Mouse (Mus musculus) ES-CJ7 (cell line): ENCODE data around the gene Phldb2.

Experiments
- DNase-seq: peaks from one replicate; pipeline ENCODE4 v3.0.0; 2011; ENCODE audit warnings: low read depth, low spot score

Phldb2 gene

DNA sequence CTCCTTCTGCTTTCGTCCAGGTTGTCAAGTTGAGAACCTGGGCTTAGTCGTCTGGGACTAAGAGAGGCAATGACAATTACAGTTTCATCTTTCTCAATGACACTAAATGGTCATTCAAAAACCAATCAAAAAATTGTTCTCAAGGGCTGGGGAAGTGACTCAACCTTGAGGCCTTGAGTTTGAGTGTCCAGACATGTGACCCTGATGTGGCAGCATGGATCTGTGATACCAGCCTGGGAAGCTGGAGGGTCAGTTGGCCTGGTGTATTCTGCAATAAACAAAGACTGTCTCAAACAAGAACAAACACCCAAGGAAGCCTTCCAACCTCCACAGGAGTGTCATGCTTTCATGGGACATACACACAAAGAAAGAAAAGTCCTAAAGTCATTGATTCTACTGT is 160.6 kb downstream of the Phldb2 start:
- no peak for DNase-seq

GRCm38 (mm10) chr16:45791286-45791685 is 162.1 kb downstream of the Phldb2 start:
- DNase-seq = peak; percentile 3

DNA sequence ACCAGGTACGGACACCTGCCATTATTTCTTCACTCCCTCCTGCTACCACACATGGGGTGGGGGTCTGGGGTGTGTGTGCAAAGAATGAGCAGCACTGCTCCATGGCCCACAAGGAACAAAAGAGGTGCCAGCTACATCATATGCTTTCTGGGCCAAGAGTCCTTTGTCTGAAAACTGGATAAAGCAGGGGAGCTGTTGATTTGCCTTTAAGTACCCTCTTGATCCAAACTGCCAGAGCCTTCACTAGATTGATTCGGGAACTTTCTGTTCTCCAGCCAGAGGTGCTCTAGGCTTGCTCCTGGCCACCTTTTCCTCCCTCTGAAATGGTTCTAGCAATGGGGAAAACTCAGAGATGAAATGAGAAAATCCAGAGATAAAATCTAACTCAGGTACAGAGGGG is 164.1 kb downstream of the Phldb2 start:
- no peak for DNase-seq

DNA sequence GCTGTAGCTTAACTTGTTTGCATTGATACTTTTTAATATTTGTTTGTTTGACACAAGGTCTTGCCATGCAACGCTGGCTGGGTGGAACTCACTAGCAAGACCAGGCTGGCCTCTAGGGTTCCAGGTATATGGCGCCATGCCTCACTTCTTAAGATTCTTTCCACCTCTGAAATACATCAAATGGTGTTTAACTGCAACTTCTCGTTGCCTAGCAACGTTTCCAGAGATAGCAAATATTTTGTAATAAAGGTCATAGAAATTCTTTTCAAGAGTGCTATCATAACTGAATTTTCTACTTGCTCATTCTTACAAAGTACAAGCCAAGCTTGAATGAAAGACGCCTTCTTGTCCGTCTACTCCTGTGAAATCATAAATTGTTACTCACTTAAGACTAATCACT is 165.7 kb downstream of the Phldb2 start:
- no peak for DNase-seq

DNA sequence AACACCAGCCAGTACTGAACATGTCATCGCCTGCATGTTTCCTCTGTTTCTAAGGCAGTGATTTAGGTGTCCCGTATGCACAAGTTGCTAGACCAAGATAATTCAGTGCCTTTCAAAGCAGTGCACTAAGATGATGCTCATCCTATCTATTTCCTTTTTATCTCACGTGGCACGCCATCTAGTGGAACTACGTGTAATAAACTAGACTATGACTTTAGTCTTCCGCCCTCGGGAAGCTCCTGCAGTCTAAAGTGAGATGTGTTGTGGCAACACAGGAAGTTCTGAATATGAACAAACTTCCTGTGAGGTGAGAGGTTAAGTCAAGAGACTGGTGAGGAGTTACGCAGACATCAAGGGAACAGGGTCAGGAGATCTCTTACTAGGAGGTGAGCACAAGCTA is 166.8 kb downstream of the Phldb2 start:
- DNase-seq = peak; percentile 56

- no peak for DNase-seq
Observed at GRCm38 (mm10) chr16:45780001-45780400, 173.4 kb downstream of the Phldb2 start.

- no peak for DNase-seq
Observed at GRCm38 (mm10) chr16:45774813-45775212, 178.6 kb downstream of the Phldb2 start.

- DNase-seq = no peak
Observed at GRCm38 (mm10) chr16:45770914-45771313, 182.5 kb downstream of the Phldb2 start.

DNA sequence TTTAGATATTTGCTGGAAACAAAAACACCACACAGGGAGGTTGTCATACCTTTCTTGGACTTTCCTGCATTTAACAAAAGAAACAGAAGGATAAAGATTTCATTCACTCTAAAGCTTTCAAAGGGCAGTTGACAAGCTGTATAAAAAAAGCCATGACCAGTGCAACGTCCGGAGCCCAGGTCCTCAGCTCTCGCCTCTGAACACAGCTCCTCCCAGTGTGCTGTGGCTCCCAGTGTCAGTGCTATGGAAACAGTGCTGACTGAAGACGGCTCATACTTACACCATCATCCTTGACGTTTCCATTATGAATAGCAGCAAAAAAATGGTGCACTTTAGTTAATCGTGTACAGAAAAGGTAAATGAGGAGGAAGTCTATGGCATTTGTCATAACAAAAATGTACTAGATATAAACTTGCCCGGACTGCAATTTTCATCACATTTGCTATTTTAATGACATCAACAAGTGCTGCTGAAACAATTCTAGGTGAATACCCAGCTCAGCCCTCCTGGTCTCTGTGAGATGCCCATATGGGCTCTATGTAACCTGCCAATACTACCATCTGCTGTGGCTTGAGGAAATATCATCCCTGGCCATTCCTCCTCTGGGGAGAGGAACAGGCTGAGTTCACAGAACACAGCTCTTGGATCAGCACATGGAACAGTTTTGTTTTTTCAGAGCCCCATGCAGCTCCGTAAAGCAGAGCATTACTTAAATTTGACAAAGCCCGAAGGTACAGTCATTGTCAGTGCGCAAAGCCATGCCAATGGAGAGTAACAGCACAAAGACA is 185.4 kb downstream of the Phldb2 start:
- DNase-seq = no peak

GRCm38 (mm10) chr16:45767434-45767833 is 186.0 kb downstream of the Phldb2 start:
- DNase-seq = no peak

- DNase-seq = no peak
Observed at GRCm38 (mm10) chr16:45765801-45766494, 187.4 kb downstream of the Phldb2 start.

DNA sequence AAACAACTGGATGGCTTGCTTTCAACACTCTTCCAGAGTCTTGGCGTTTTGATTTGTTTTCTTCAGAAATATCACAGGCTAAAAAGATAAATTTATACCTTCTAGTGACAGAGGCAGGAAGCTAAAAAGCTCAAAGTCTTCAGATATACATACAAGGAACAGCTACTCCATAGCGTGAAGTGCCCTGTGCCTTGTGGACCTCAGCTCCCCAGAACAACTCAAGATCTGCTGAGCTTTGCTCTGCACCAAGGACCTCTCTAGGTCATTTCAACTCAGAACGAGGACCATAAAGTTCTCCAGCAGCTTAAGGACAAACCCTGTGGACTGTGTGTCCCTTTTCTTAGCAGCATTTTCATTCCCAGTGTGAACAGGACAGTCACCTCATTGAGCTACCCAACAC is 188.3 kb downstream of the Phldb2 start:
- DNase-seq = no peak

DNA sequence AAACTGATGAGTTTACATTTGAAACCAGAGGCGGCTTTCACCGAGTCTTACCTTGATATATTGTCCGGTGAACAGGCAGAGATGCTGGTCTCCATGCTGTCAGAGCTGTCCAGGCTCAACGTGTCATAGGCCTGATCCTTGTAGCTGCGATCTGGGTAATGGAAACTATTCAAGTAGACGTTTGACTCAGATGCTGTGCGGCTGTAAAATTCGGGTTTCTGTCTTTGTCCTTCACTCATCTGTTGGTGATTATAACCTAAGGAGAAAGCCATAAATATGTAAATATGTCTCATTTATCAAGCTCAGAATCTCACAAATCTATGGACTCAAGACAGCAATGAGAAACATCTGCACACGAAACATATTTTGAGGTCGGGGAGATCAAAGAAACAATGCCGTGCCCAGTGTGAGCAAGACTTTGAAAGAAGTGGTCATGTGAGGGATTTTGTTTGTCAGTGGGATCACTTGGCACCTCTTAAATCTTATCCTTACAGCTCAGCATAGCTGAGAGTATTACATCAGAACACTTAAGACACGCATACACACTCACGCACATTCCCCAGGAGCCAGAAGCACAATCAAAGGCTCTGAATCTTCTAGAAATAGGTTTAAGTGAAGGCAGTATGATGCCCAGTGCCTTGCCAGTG is 190.4 kb downstream of the Phldb2 start:
- DNase-seq = no peak

DNA sequence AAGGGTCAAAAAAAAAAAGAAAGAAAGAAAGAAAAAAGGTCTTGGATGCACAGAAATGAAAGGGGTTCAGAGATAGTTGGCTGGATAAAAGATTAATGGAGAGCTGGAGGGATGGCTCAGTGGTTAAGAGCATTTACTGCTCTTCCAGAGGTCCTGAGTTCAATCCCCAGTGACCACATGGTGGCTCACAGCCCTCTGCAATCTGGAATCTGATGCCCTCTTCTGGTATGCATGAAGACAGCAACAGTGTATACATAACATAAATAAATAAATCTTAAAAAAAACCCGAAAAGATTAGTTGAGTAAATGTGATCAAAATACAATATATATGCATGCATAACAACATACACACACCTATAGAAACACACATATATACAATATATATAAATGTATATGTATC is 192.0 kb downstream of the Phldb2 start:
- DNase-seq = peak; percentile 49

- DNase-seq = no peak
Observed at GRCm38 (mm10) chr16:45758726-45759269, 194.6 kb downstream of the Phldb2 start.

GRCm38 (mm10) chr16:45757421-45758078 is 195.8 kb downstream of the Phldb2 start:
- DNase-seq = no peak

- peak; percentile 70 for DNase-seq
Observed at GRCm38 (mm10) chr16:45756855-45757254, 196.5 kb downstream of the Phldb2 start.

DNA sequence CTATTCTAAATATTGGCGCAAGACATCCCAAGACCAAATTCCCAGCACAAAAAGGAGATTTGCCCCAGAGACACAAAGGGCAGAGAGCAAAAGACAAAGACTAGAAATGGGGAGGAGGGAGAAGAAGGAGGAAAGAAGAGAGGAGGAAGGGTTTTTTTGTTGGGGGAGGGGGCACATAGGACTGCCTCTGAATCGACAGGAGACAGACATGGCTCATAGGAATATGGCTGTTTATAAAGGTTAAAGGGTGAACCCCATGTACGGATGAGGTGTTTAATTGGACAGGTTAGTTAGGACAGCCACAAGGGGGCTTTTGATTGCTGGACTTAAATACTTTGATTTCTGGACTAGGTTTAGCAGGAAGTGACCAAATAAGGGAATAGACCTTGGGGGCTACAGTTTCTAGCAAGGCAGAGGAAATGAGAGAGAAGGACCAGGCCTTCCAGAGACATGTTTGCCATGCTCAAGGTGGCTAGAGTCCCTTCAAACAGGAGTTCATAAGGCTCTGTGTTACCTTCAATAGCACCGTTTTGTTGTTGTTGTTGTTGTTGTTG is 209.7 kb downstream of the Phldb2 start:
- DNase-seq = peak; percentile 50

- peak; percentile 94 for DNase-seq
Observed at GRCm38 (mm10) chr16:45742615-45743476, 210.6 kb downstream of the Phldb2 start, which contains the start of gene Abhd10. Abhd10 (minus strand) TSS chr16:45742955.

- DNase-seq = no peak
Observed at GRCm38 (mm10) chr16:45737880-45738279, 215.5 kb downstream of the Phldb2 start.
